Mouse (Mus musculus) skeletal muscle tissue, adult 2 months (tissue): Measurements from ENCODE around the gene Fryl.
"Not testable (repeated sequence)": the region's sequence is repeated elsewhere in the genome, so short reads cannot be mapped to it uniquely, and the experiment has no call there.

Experiments
- DNase-seq: peaks from one replicate; pipeline ENCODE4 v3.0.0-alpha.2; 2012; ENCODE audit warnings: low read depth, low spot score

Fryl gene

GRCm38 (mm10) chr5:73011806-73012205 is 244.6 kb downstream of the Fryl start:
- DNase-seq, result not testable (repeated sequence)

- not testable (repeated sequence) for DNase-seq
Measured at GRCm38 (mm10) chr5:73008230-73008629, 248.2 kb downstream of the Fryl start.

GRCm38 (mm10) chr5:73007582-73007959 is 248.8 kb downstream of the Fryl start:
- no peak for DNase-seq

GRCm38 (mm10) chr5:73006784-73007581 is 249.4 kb downstream of the Fryl start, which contains the start of gene Slc10a4:
Gene Slc10a4, plus strand, starts transcription at chr5:73006883.
- DNase-seq, result no peak

- DNase-seq, result no peak
Measured at GRCm38 (mm10) chr5:73004046-73004445, 252.4 kb downstream of the Fryl start.

GRCm38 (mm10) chr5:72998546-72998945 is 257.9 kb downstream of the Fryl start:
- not testable (repeated sequence) for DNase-seq

GRCm38 (mm10) chr5:72995379-72995778 is 261.0 kb downstream of the Fryl start:
- no peak for DNase-seq

- no peak for DNase-seq
Measured at GRCm38 (mm10) chr5:72994928-72995327, 261.5 kb downstream of the Fryl start.

GRCm38 (mm10) chr5:72994424-72994823 is 262.0 kb downstream of the Fryl start:
- no peak for DNase-seq

GRCm38 (mm10) chr5:72992474-72992873 is 263.9 kb downstream of the Fryl start:
- no peak for DNase-seq

- DNase-seq, result no peak
Measured at GRCm38 (mm10) chr5:72989756-72990155, 266.7 kb downstream of the Fryl start.

GRCm38 (mm10) chr5:72987786-72988185 is 268.6 kb downstream of the Fryl start:
- no peak for DNase-seq

GRCm38 (mm10) chr5:72984091-72984490 is 272.3 kb downstream of the Fryl start:
- DNase-seq, result peak; percentile 19

GRCm38 (mm10) chr5:72976539-72976938 is 279.9 kb downstream of the Fryl start:
- no peak for DNase-seq

- DNase-seq, result no peak
Measured at GRCm38 (mm10) chr5:72975996-72976395, 280.4 kb downstream of the Fryl start.

- DNase-seq, result no peak
Measured at GRCm38 (mm10) chr5:72974602-72975001, 281.8 kb downstream of the Fryl start, which contains the start of gene Gm10135. Gene Gm10135, minus strand, starts transcription at chr5:72974702.

- no peak for DNase-seq
Measured at GRCm38 (mm10) chr5:72972934-72973333, 283.5 kb downstream of the Fryl start.

GRCm38 (mm10) chr5:72972435-72972834 is 284.0 kb downstream of the Fryl start:
- DNase-seq, result no peak
